Mouse (Mus musculus): ENCODE data around the gene Smpd4. TPM values are rescaled to one million over a fixed set of nuclear protein-coding genes. Genes with fewer than 3 reads are reported as not detected.
A peak's percentile ranks its signal among the peaks of the same experiment; 100 is the strongest.

The Smpd4 gene
- polyA plus RNA-seq, 1 experiment from 2014 or later, result 44.2 TPM

DNA sequence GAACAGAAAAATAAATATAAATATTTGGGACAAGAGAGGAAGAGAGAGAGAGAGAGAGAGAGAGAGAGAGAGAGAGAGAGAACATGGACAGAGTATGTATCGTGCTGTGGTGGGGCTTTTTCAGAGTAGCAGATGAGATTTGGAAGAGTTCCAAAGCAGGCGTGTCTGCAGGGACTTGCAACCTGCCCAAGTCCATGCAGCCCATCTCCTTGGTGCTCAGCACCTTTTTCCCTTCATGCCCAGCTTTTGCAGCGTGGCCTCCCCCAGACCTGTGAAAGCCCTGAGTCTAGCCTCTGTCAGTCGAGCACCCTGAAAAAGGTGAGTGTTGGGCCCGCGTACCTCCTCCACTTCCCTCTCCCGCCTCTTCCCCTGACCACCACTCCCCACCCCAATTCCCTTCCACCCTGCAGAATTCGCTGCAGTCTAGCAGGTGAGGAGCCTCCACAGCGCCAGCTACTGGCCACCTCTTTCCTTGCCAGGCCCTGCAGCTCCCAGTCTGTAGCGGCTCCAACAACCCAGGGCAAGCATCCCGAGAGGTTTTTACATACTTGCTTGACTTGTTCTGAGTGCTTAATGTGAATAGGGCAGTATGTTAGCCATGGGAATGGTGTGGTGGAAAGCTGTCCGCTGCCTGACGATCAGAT, 1.1 kb upstream of the Smpd4 start:
- DNase-seq (ENCODE audit: low spot score), result no peak
- Histone ChIP-seq H3K9me3 (no peaks in the 10 kb centered on the region), H3K27ac (no peak overlapping the region), H3K4me3 (peak overlapping the region; percentile 6; the same call in 1 of the 2 replicates), H3K27me3 (ENCODE audit: insufficient read depth, poor library complexity, severe bottlenecking) (0 out of 2 replicates have a peak, but pooled peaks cover 2% of the 10 kb centered on the region), H3K36me3 (peaks cover 12% of the 10 kb centered on the region; the same call in 1 of the 2 replicates), H3K4me1 (peaks cover 10% of the 10 kb centered on the region)
- WGBS, result 16% methylated on average over 13 of the region's 13 CpGs

DNA sequence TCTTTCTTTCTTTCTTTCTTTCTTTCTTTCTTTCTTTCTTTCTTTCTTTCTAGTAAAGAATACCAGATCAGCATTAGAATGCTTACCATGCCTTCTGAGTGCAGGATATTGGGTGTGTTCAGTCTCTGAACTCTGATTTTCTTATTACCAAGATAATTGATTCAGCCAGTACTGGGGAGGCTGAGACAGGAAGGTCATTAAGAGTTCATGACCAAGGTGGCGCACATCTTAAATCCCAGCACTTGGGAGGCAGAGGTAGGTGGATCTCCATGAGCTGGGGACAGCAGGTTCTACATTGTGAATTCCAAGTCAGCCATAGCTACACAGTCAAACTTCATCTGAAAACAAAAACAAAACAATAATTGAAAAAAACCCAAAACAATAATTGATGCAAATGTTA, 2.8 kb downstream of the Smpd4 start:
- Histone ChIP-seq H3K9me3 (no peaks in the 10 kb centered on the region), H3K36me3 (peaks cover 48% of the 10 kb centered on the region), H3K4me1 (peaks cover 10% of the 10 kb centered on the region), H3K27me3 (ENCODE audit: insufficient read depth, poor library complexity, severe bottlenecking) (0 out of 2 replicates have a peak, but pooled peaks cover 2% of the 10 kb centered on the region), H3K4me3 (no peak overlapping the region), H3K27ac (no peak overlapping the region)
- DNase-seq (ENCODE audit: low spot score), result no peak
- WGBS, result 98% methylated on average over 1 of the region's 1 CpGs

DNA sequence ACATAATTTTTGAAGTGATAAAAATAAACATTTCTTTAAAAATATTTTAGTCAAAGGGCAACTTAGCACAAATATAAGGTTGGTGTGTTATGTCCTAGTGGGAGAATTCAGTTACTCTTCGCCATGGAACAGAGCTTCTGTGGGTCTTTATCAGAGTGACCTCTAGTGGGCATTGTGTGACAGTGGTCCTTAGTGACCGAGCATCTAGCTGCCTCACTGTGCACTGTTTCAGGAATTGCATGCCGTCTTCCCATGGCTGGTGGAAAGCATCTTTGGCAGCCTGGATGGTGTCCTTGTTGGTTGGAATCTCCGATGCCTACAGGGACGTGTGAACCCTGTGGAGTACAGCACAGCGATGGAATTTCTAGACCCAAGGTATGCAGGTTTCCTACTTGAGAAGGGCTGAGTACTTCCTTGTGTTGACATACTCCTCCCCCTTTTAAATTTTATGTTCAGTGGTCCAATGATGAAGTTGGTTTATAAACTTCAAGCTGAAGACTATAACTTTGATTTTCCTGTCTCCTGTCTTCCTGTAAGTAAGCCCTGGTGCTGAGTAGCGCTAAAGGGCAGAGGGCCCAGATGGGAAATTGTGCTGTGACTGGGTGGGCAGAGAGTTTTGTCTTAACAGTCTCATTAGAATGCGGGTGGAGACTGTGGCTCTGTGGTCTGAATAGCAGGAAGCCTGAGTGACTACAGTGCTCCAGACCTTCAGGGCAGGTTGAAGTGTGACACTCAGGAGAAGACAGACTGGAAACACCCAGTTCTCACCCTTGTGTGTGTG, 6.5 kb downstream of the Smpd4 start:
- H3K9me3 ChIP-seq, result no peaks in the 10 kb centered on the region
- H3K36me3 ChIP-seq, result peaks cover 85% of the 10 kb centered on the region
- no peak overlapping the region for H3K27ac ChIP-seq
- no peaks in the 10 kb centered on the region for H3K27me3 ChIP-seq (ENCODE audit: insufficient read depth, poor library complexity, severe bottlenecking)
- peaks cover 1% of the 10 kb centered on the region; the same call in 1 of the 2 replicates for H3K4me1 ChIP-seq
- DNase-seq (ENCODE audit: low spot score), result no peak
- WGBS, result 75% methylated on average over 8 of the region's 8 CpGs
- no peak overlapping the region for H3K4me3 ChIP-seq

DNA sequence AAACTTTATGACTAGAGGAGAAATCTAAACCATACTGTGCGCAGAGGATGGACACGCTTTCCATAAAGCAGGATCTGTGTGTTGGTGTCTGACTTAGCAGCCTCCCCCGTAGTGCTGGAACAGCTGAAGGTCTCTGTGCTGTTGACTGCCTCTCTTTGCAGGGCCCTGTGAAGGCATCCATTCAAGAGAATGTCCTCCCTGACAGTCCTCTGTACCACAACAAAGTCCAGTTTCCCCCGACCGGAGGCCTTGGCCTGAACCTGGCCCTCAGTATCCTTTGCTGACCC, 7.1 kb downstream of the Smpd4 start:
- H3K4me3 ChIP-seq, result no peak overlapping the region
- 91% methylated on average over 5 of the region's 5 CpGs for WGBS
- no peak for DNase-seq (ENCODE audit: low spot score)
- H3K27me3 ChIP-seq (ENCODE audit: insufficient read depth, poor library complexity, severe bottlenecking), result no peaks in the 10 kb centered on the region
- no peaks in the 10 kb centered on the region for H3K9me3 ChIP-seq
- no peak overlapping the region for H3K27ac ChIP-seq
- peaks cover 90% of the 10 kb centered on the region for H3K36me3 ChIP-seq
- H3K4me1 ChIP-seq, result no peaks in the 10 kb centered on the region

DNA sequence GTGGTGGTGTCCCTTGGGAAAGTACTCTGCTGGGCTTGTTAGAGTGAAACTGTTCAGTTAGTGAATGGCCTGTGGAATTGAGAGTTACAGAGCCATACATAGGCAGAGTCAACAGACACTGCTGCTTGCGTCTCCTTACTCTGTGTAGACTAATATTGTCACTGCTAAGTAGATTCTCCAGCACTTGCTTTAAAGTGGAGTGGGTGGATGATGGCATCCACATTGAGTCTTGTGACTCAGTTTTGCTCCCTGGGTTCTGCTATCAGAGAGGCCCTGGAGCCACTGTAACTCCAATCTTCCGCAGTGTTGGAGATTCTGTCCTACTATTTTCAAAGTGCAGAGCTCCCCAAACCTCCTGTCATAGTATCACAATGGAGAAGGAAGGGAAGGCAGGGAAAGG, 13.4 kb downstream of the Smpd4 start:
- H3K27ac ChIP-seq, result no peak overlapping the region
- no peak overlapping the region for H3K4me3 ChIP-seq
- H3K27me3 ChIP-seq (ENCODE audit: insufficient read depth, poor library complexity, severe bottlenecking), result no peaks in the 10 kb centered on the region
- peaks cover 70% of the 10 kb centered on the region for H3K36me3 ChIP-seq
- DNase-seq (ENCODE audit: low spot score), result no peak
- peaks cover 31% of the 10 kb centered on the region for H3K4me1 ChIP-seq
- WGBS, result 94% methylated on average over 2 of the region's 2 CpGs
- no peaks in the 10 kb centered on the region for H3K9me3 ChIP-seq

DNA sequence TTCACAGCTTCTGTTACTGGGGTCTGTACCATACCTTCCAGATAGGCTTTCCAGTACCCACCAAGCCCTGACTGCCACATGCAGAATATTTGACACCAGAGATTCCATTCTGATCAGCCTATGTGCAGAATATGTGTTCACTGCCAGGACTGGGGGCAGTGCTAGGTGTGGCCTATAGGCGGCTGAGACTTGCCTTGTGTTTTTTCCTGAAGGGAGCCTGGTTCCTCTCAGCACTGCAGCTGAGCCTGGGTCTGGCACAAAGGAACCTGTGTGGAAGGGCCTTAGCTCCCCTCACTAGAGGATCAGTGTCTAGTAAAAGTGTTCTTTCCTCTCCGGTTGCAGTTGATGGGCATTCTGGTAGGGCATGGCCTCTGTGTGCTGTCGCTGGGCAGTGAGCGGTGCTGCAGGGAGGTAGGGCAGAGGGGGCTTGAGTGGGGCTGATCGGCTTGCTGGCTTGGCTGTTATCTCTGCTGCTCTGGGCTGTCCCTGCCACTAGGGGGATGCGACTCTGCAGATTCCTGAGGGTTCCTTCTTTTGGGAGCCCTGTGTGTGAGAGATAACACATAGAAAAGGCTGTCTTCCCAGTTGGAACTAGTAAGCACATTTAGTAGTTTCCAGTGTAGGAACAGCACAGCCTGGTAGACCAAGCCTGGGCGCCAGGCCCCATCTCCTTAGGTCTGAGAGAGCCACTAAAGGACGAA, 14.5 kb downstream of the Smpd4 start:
- peaks cover 70% of the 10 kb centered on the region for H3K36me3 ChIP-seq
- no peak for DNase-seq (ENCODE audit: low spot score)
- no peak overlapping the region for H3K4me3 ChIP-seq
- peak overlapping the region; percentile 36; the same call in 1 of the 2 replicates for H3K27ac ChIP-seq
- H3K27me3 ChIP-seq (ENCODE audit: insufficient read depth, poor library complexity, severe bottlenecking), result no peaks in the 10 kb centered on the region
- peaks cover 38% of the 10 kb centered on the region for H3K4me1 ChIP-seq
- 68% methylated on average over 8 of the region's 8 CpGs for WGBS
- H3K9me3 ChIP-seq, result no peaks in the 10 kb centered on the region

DNA sequence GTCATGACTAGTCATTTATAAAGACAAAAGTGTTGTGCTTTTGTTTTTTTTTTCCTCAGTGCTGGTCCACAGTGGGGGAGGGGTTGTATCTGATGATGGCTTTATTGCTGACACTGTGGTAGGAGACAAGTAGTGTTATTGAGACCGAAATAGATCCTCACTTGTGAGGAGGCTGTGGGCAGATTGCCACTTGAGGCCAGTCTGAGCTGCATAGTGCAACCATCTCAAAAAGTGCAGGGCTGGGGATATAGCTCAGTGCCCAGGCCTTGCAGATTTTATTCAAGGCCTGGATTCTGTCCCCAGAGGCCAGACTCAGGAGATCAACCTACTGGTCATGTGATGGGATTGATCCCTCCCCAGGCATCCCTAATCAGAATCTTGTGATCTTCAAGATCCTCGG, 17.8 kb downstream of the Smpd4 start:
- peak; percentile 68 for DNase-seq (ENCODE audit: low spot score)
- Histone ChIP-seq H3K9me3 (no peaks in the 10 kb centered on the region), H3K4me1 (peaks cover 38% of the 10 kb centered on the region), H3K27ac (no peak overlapping the region; the same call in 1 of the 2 replicates), H3K27me3 (ENCODE audit: insufficient read depth, poor library complexity, severe bottlenecking) (no peaks in the 10 kb centered on the region), H3K4me3 (no peak overlapping the region), H3K36me3 (peaks cover 70% of the 10 kb centered on the region)
- WGBS, result 58% methylated on average over 2 of the region's 2 CpGs

DNA sequence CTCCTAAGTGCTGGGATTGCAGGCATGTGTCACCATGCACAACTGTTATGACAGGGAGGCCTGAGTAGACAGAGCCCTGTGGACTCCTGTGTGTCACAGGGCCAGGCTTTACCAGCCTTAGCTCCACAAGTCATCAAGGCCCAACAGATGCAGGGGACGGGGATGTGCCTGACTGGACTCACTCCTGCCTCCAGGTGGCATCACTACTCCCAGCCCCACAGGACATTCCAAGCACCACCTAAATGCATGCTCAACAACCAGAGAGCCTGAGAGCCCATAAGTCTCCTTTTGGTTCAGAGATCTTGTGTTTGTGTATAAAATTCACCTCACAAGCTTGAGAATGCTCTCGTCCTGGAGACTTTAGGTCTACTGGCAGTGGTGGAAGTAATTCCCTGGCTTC, 18.5 kb downstream of the Smpd4 start:
- no peak overlapping the region for H3K4me3 ChIP-seq
- no peaks in the 10 kb centered on the region for H3K27me3 ChIP-seq (ENCODE audit: insufficient read depth, poor library complexity, severe bottlenecking)
- peaks cover 69% of the 10 kb centered on the region for H3K36me3 ChIP-seq
- H3K27ac ChIP-seq, result no peak overlapping the region; the same call in 1 of the 2 replicates
- no peak for DNase-seq (ENCODE audit: low spot score)
- H3K9me3 ChIP-seq, result no peaks in the 10 kb centered on the region
- H3K4me1 ChIP-seq, result peaks cover 38% of the 10 kb centered on the region
- WGBS, result 81% methylated on average over 2 of the region's 2 CpGs

DNA sequence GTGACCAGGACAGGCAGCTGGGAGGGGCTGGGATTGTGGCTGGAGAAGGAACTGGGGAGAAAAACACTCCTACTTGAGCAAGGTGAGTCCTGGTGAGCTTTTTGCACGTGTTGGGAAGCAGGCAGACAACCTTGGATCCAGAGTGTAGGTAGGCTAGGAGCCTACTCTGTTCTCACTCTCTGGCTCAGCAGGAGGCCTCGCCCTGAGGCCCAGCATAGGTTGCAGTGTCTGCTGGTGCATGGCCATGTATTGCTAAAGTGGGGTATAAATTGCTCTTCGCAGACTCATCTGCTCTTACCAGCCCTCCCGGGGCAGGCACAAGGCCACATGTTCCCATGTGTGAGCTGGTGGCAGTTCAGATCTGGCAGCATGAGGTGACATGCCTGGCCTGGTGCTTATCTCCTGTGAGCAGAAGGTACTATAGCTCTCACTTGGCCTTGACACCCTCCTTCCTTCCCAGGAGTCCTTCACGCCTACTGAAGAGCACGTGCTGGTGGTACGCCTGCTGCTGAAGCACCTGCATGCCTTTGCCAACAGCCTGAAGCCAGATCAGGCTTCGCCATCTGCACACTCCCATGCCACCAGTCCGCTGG, 19.0 kb downstream of the Smpd4 start:
- Histone ChIP-seq H3K27me3 (ENCODE audit: insufficient read depth, poor library complexity, severe bottlenecking) (no peaks in the 10 kb centered on the region), H3K4me3 (no peak overlapping the region), H3K4me1 (peaks cover 35% of the 10 kb centered on the region), H3K27ac (no peak overlapping the region; the same call in 1 of the 2 replicates), H3K9me3 (no peaks in the 10 kb centered on the region), H3K36me3 (peaks cover 69% of the 10 kb centered on the region)
- 86% methylated on average over 9 of the region's 9 CpGs for WGBS
- peak; percentile 88 for DNase-seq (ENCODE audit: low spot score)

DNA sequence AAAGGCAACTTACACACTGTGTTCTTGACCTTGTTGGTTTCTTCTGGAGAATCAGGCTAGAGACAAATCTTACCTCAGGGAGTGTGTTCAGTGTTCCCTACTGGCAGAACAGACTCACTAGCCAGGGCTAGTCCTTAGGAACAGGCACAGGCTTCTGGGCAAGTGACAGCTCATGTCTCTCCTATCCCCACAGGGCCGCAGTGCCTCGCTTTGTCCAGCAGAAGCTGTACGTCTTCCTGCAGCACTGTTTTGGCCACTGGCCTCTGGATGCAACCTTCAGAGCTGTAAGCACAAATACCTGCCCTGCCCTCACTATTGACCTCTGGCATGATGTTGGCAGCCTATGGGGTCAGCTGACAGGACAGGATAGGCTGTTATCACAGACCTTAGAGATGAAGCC, 19.9 kb downstream of the Smpd4 start:
- no peak overlapping the region for H3K27ac ChIP-seq
- peaks cover 29% of the 10 kb centered on the region for H3K4me1 ChIP-seq
- WGBS, result 91% methylated on average over 3 of the region's 3 CpGs
- no peak for DNase-seq (ENCODE audit: low spot score)
- no peak overlapping the region for H3K4me3 ChIP-seq
- no peaks in the 10 kb centered on the region for H3K9me3 ChIP-seq
- peaks cover 69% of the 10 kb centered on the region for H3K36me3 ChIP-seq
- no peaks in the 10 kb centered on the region for H3K27me3 ChIP-seq (ENCODE audit: insufficient read depth, poor library complexity, severe bottlenecking)

DNA sequence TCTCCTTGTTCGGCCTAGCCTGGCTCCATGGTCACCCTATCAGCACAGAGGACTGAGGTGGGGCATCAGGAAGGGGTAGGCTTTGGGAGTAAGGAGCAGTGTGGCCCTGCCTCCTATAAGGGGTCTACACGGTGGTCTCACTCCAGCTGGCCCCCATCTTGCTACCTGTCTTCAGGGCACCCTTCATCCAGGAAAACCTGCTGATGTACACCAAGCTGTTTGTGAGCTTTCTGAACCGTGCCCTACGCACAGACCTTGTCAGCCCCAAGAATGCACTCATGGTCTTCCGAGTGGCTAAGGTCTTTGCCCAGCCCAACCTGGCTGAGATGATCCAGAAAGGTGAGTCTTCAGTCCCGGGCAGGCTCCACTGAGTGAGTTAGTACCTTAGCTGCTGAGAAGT, 20.8 kb downstream of the Smpd4 start:
- peak; percentile 62 for DNase-seq (ENCODE audit: low spot score)
- peaks cover 29% of the 10 kb centered on the region for H3K4me1 ChIP-seq
- H3K36me3 ChIP-seq, result peaks cover 68% of the 10 kb centered on the region
- H3K27me3 ChIP-seq (ENCODE audit: insufficient read depth, poor library complexity, severe bottlenecking), result no peaks in the 10 kb centered on the region
- no peak overlapping the region for H3K4me3 ChIP-seq
- H3K9me3 ChIP-seq, result no peaks in the 10 kb centered on the region
- 97% methylated on average over 6 of the region's 6 CpGs for WGBS
- no peak overlapping the region for H3K27ac ChIP-seq

DNA sequence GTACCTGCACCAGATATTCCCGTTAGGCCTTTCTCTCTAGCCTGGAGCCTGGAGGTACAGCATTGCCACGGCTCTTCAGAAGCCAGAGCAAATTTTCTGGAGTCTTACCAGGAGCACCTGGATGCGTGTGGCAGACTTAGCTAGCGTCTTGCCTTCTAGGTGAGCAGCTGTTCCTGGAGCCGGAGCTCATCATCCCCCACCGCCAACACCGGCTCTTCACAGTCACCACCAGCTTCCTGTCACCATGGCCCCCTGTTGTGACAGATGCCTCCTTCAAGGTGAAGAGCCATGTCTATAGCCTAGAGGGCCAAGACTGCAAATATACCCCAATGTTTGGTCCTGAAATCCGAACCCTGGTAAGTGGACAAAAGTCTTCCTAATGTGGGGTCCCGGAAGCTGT, 21.6 kb downstream of the Smpd4 start:
- DNase-seq (ENCODE audit: low spot score), result peak; percentile 71
- Histone ChIP-seq H3K36me3 (peaks cover 64% of the 10 kb centered on the region), H3K9me3 (no peaks in the 10 kb centered on the region), H3K27ac (no peak overlapping the region), H3K4me1 (peaks cover 26% of the 10 kb centered on the region), H3K27me3 (ENCODE audit: insufficient read depth, poor library complexity, severe bottlenecking) (no peaks in the 10 kb centered on the region), H3K4me3 (no peak overlapping the region)
- WGBS, result 88% methylated on average over 9 of the region's 9 CpGs

DNA sequence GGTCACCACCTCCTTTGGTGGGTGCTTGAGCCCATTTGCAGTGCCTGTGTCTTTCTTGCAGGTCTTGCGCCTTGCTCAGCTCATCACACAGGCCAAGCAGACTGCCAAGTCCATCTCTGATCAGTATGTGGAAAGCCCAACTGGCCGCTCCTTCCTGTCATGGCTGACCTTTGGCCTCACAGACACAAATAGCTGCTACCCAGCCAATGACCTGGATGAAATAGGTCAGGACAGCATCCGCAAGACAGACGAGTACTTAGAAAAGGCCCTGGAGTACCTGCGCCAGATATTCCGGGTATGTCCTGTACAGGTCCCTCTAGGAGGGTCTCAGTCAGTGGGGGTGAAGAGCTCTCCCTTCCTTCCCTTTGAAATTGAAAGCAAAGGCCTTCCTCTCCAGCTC, 22.1 kb downstream of the Smpd4 start:
- H3K36me3 ChIP-seq, result peaks cover 64% of the 10 kb centered on the region
- H3K27ac ChIP-seq, result no peak overlapping the region
- 85% methylated on average over 6 of the region's 6 CpGs for WGBS
- peaks cover 25% of the 10 kb centered on the region for H3K4me1 ChIP-seq
- H3K9me3 ChIP-seq, result no peaks in the 10 kb centered on the region
- H3K27me3 ChIP-seq (ENCODE audit: insufficient read depth, poor library complexity, severe bottlenecking), result no peaks in the 10 kb centered on the region
- H3K4me3 ChIP-seq, result no peak overlapping the region
- peak; percentile 66 for DNase-seq (ENCODE audit: low spot score)
